Mouse (Mus musculus) bone marrow macrophage, adult 2 months (primary cell): ENCODE data around the gene Meltf.

Experiments
- CTCF ChIP-seq: IDR thresholded peaks from 2 replicates; pipeline ENCODE4 v1.5.1; 2012; ENCODE audit warnings: low read depth, mild to moderate bottlenecking, low read length, moderate library complexity
- POLR2A ChIP-seq: IDR thresholded peaks from 2 replicates; pipeline ENCODE4 v1.6.1; 2012; ENCODE audit warnings: mild to moderate bottlenecking, low read depth, low read length, borderline replicate concordance

DNA sequence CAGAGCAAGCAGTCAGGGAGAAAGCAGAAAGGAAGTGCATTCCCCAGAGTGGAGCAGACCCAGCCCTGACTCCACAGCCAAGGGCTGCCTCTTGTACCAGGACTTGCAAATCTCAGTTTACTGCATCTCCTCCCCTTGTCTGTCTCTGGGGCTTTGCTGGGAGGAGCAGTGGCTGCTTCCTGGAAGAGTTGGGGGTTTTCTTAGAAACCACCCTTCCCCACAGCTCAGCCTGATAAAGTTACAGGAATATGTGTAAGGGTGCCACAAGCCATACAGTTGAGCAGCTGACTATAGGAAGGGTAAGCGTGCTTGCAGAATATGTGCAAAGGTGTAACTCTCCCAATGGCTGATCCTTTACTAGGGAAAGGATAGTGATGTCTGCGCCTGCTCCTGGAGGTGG is 62.0 kb downstream of the Meltf start:
- no peak for TF ChIP-seq CTCF
- TF ChIP-seq POLR2A: no peak
